Comparison of ENCODE assay signal across 20 mouse cellular contexts in genomic region chr17:16395193-16395612, GRCm38 (mm10).
DNase-seq lines count a peak whose midpoint lies in the region; ATAC-seq lines count a peak whose summit lies in the region.
"Had no signal": no experiment of that assay in that cellular context is flagged by ENCODE, and none has a peak within 500 bp of the region (broad histone marks: within the 10 kb centered on the region; RNA-seq: fewer than 3 reads in every experiment).

No protein-coding gene starts in this region.

- H3K4me3 ChIP-seq in embryonic facial prominence, embryonic 14.5 days (ENCODE audit: low read depth, low read length): no peak overlapping the region
- H3K4me3 ChIP-seq in embryonic facial prominence, embryonic 10.5 days: no peak overlapping the region
- no peak overlapping the region for H3K4me3 ChIP-seq in midbrain, embryonic 11.5 days (ENCODE audit: low read depth, low read length)
- no peak overlapping the region for H3K4me3 ChIP-seq in midbrain, embryonic 10.5 days
- H3K4me3 ChIP-seq in hindbrain, embryonic 13.5 days: no peak overlapping the region
- no peak overlapping the region for H3K4me3 ChIP-seq in neural tube, embryonic 13.5 days
- H3K4me3 ChIP-seq: erythroblast, embryonic 14.5 days; limb, embryonic 12.5 days; liver, embryonic 13.5 days had no signal

- no peak overlapping the region for H3K4me2 ChIP-seq in embryonic facial prominence, embryonic 14.5 days (ENCODE audit: low read depth, low read length)
- no peak overlapping the region for H3K4me2 ChIP-seq in midbrain, embryonic 11.5 days
- H3K4me2 ChIP-seq in hindbrain, embryonic 13.5 days: no peak overlapping the region
- H3K4me2 ChIP-seq in neural tube, embryonic 13.5 days: no peak overlapping the region
- H3K4me2 ChIP-seq: limb, embryonic 12.5 days; liver, embryonic 13.5 days; lung, embryonic 14.5 days had no signal

- H3K9me3 ChIP-seq in embryonic facial prominence, embryonic 14.5 days (ENCODE audit: control insufficient read depth, low read length): no peaks in the 10 kb centered on the region
- no peaks in the 10 kb centered on the region for H3K9me3 ChIP-seq in embryonic facial prominence, embryonic 10.5 days
- no peaks in the 10 kb centered on the region for H3K9me3 ChIP-seq in midbrain, embryonic 11.5 days (ENCODE audit: control insufficient read depth, low read length)
- H3K9me3 ChIP-seq in midbrain, embryonic 10.5 days (replicated peaks): no peaks in the 10 kb centered on the region
- H3K9me3 ChIP-seq in hindbrain, embryonic 13.5 days: no peaks in the 10 kb centered on the region
- H3K9me3 ChIP-seq in neural tube, embryonic 13.5 days: no peaks in the 10 kb centered on the region
- H3K9me3 ChIP-seq: limb, embryonic 12.5 days; liver, embryonic 13.5 days had no signal

- H3K27me3 ChIP-seq in embryonic facial prominence, embryonic 14.5 days (replicated peaks; ENCODE audit: control insufficient read depth, insufficient read depth, low read length): no peaks in the 10 kb centered on the region
- no peaks in the 10 kb centered on the region for H3K27me3 ChIP-seq in embryonic facial prominence, embryonic 10.5 days (replicated peaks; ENCODE audit: low read depth, poor library complexity, severe bottlenecking)
- no peaks in the 10 kb centered on the region for H3K27me3 ChIP-seq in midbrain, embryonic 11.5 days (ENCODE audit: control insufficient read depth, insufficient read depth, low read length)
- no peaks in the 10 kb centered on the region for H3K27me3 ChIP-seq in midbrain, embryonic 10.5 days (ENCODE audit: low read depth, poor library complexity, severe bottlenecking)
- H3K27me3 ChIP-seq in hindbrain, embryonic 13.5 days: no peaks in the 10 kb centered on the region
- H3K27me3 ChIP-seq in neural tube, embryonic 13.5 days: no peaks in the 10 kb centered on the region
- H3K27me3 ChIP-seq: limb, embryonic 12.5 days; liver, embryonic 13.5 days had no signal

- peak; percentile 2 for DNase-seq in embryonic facial prominence, embryonic 14.5 days (ENCODE audit: low spot score)
- DNase-seq in embryonic facial prominence, embryonic 10.5 days (ENCODE audit: low spot score): no peak
- no peak for DNase-seq in midbrain, embryonic 11.5 days (ENCODE audit: low spot score, missing footprints)
- no peak for DNase-seq in midbrain, embryonic 10.5 days (ENCODE audit: low spot score)
- DNase-seq: adrenal gland, postnatal 14 days; cerebellum, adult 11-12 months; cerebellum, postnatal 14 days; gastrocnemius, postnatal 25 days; kidney, adult 11 months; liver, embryonic 13.5 days; lung, embryonic 14.5 days; lung, postnatal 36 days had no signal

- H3K9ac ChIP-seq in embryonic facial prominence, embryonic 14.5 days (ENCODE audit: low read depth, low read length): no peak overlapping the region
- no peak overlapping the region for H3K9ac ChIP-seq in midbrain, embryonic 11.5 days (ENCODE audit: low read length)
- H3K9ac ChIP-seq in hindbrain, embryonic 13.5 days: no peak overlapping the region
- H3K9ac ChIP-seq in neural tube, embryonic 13.5 days: no peak overlapping the region
- H3K9ac ChIP-seq: limb, embryonic 12.5 days; liver, embryonic 13.5 days; lung, embryonic 14.5 days had no signal

- H3K27ac ChIP-seq in embryonic facial prominence, embryonic 14.5 days (replicated peaks; ENCODE audit: low read depth, low read length): no peak overlapping the region
- no peak overlapping the region for H3K27ac ChIP-seq in embryonic facial prominence, embryonic 10.5 days (replicated peaks)
- H3K27ac ChIP-seq in midbrain, embryonic 11.5 days (ENCODE audit: low read depth, low read length): no peak overlapping the region
- H3K27ac ChIP-seq in midbrain, embryonic 10.5 days (replicated peaks): no peak overlapping the region
- peak overlapping the region; percentile 48; the same call in 1 of the 2 replicates for H3K27ac ChIP-seq in hindbrain, embryonic 13.5 days
- H3K27ac ChIP-seq in neural tube, embryonic 13.5 days (replicated peaks): 0 out of 2 replicates have a peak overlapping the region, but pooled peaks have one; percentile 54
- H3K27ac ChIP-seq: limb, embryonic 12.5 days; liver, embryonic 13.5 days had no signal

- no peaks in the 10 kb centered on the region for H3K4me1 ChIP-seq in embryonic facial prominence, embryonic 14.5 days (ENCODE audit: control insufficient read depth, insufficient read depth, low read length)
- H3K4me1 ChIP-seq in embryonic facial prominence, embryonic 10.5 days: no peaks in the 10 kb centered on the region
- H3K4me1 ChIP-seq in midbrain, embryonic 11.5 days (ENCODE audit: control insufficient read depth, insufficient read depth, low read length): no peaks in the 10 kb centered on the region
- no peaks in the 10 kb centered on the region for H3K4me1 ChIP-seq in midbrain, embryonic 10.5 days
- H3K4me1 ChIP-seq in hindbrain, embryonic 13.5 days (replicated peaks): peaks cover 4% of the 10 kb centered on the region; the same call in 1 of the 2 replicates
- H3K4me1 ChIP-seq in neural tube, embryonic 13.5 days (replicated peaks): no peaks in the 10 kb centered on the region
- H3K4me1 ChIP-seq: limb, embryonic 12.5 days; liver, embryonic 13.5 days had no signal

- no peaks in the 10 kb centered on the region for H3K36me3 ChIP-seq in embryonic facial prominence, embryonic 14.5 days (ENCODE audit: control insufficient read depth, insufficient read depth, low read length)
- H3K36me3 ChIP-seq in embryonic facial prominence, embryonic 10.5 days (replicated peaks): no peaks in the 10 kb centered on the region
- H3K36me3 ChIP-seq in midbrain, embryonic 11.5 days (ENCODE audit: control insufficient read depth, insufficient read depth, low read length): no peaks in the 10 kb centered on the region
- no peaks in the 10 kb centered on the region for H3K36me3 ChIP-seq in midbrain, embryonic 10.5 days
- H3K36me3 ChIP-seq in hindbrain, embryonic 13.5 days: no peaks in the 10 kb centered on the region
- no peaks in the 10 kb centered on the region for H3K36me3 ChIP-seq in neural tube, embryonic 13.5 days
- H3K36me3 ChIP-seq: limb, embryonic 12.5 days; liver, embryonic 13.5 days had no signal

- ATAC-seq in embryonic facial prominence, embryonic 14.5 days (ENCODE audit: low read depth): no peak
- peak; percentile 62; the same call in 1 of the 2 replicates for ATAC-seq in midbrain, embryonic 11.5 days (ENCODE audit: low FRiP score)
- ATAC-seq in hindbrain, embryonic 13.5 days (ENCODE audit: low FRiP score): peak; percentile 74
- ATAC-seq in neural tube, embryonic 13.5 days (ENCODE audit: low read depth): peak; percentile 72
- ATAC-seq in monocyte, adult 5-6 weeks (replicated peaks; ENCODE audit: insufficient number of reproducible peaks, low FRiP score, low TSS enrichment, poor library complexity, severe bottlenecking): no peak
- no peak for ATAC-seq in inflammation-experienced regulatory T-cells, adult 6 months
- ATAC-seq: activated CD4-positive, CD25-positive, alpha-beta regulatory T cell, adult 4 months; CD4-positive, CD25-positive, alpha-beta regulatory T cell, adult 4 months had no signal

Comparison
In these comparisons a context has a peak if more than half of its experiments do, and no peak if none do; other contexts are left out.
1. ATAC-seq: peak in midbrain, embryonic 11.5 days (single experiment), hindbrain, embryonic 13.5 days (single experiment) and neural tube, embryonic 13.5 days (single experiment); none in embryonic facial prominence, embryonic 14.5 days (single experiment), monocyte, adult 5-6 weeks (single experiment) and inflammation-experienced regulatory T-cells, adult 6 months (single experiment).
2. H3K27ac ChIP-seq: peak in hindbrain, embryonic 13.5 days (single experiment) and neural tube, embryonic 13.5 days (single experiment); none in embryonic facial prominence, embryonic 14.5 days (single experiment), embryonic facial prominence, embryonic 10.5 days (single experiment), midbrain, embryonic 11.5 days (single experiment) and midbrain, embryonic 10.5 days (single experiment).